Mouse (Mus musculus) B cell, adult (primary cell): ENCODE data around the gene Klrg2. TPM values are rescaled to one million over a fixed set of nuclear protein-coding genes. Genes with fewer than 3 reads are reported as not detected.

Experiments used
- total RNA-seq: library from RNA; stranded (reverse); gene quantifications from 4 replicates; pipeline ENCODE4 v1.2.4, GENCODE M21; 2023; ENCODE audit not compliant: inconsistent age

Klrg2 gene
- total RNA-seq = not detected in 4 replicates

DNA sequence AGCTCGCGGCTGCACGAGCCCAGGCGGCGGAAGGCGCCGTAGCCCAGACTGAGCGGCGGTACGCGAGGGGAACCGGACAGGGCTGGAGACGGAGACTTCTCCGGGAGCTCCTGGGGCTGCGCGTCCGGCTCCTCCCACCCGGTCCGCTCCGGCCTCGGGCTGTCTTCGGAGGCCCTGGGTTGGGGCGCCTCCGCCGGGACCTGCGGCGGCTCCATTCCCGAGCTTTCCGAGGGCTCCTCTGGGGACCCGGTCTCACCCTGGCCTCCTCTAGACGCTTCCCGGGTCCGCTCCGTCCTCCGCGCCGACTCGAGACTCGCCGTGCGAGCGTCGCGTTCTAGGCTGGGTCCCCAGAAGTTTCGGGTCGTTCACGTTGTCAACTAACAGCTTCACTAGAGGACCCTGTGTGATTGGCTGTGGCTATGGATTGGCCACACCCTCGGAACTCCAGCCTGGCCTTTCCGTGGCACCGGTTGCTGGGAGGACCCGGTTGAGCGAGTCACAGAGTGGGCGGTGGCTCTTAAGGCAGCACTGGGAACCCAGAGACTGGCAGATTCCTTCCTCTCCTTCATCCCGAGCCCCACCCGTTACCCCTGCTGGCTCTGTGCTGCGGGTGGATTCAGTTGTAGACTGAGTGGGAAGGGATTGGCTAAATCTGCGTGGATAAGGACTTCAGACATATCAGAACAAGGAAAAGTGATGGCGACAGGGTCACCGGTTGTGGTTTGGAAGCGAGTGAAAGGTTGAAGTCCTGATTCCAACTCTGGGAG is at the start of gene Klrg2:
Gene Klrg2 (minus strand): TSS at position 391 of the 767 bp plus-strand sequence.

DNA sequence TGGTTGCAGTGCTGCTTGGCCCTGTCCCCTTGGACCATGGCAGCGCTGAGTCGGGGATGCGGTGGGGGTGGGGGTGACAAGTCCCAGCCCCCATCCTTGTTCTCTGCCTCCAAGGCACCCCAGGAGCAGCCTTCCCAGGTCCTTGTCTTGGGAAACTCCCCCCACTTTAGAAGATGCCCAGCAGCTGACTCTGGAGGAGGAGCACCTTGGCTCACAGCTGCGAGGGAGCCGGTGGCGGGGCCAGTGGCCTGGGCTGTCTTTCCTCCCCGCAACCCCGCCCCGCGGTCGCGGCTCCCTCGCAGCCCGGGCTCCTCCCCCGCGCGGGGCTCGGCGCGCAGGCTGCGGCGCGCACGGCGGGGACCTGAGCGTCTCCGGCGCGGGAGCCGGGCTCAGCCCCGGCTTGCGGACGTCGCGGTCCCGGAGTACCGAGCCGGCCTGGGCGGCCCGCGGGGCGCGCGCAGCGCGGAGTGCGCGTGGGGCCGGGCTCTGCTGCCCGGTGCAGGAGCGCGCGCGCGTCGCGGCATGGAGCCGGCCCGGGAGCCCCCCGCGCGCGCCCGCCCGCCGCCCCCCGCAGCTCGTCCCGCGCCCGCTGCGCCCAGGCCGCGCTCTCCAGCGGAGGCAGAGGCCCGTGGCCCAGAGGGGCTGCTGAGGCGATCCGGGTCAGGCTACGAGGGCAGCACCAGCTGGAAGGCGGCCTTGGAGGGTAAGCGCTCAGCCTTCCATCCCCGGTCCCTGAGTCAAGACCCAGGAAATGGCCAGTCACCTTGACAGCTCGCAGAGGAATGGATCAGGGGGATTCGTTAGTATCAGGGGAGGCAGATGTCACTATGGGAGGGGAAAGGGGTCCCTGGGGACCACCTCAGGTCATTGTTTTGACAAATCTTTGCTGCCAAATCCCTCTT is 25.9 kb upstream of the Klrg2 start, which contains the start of gene Clec2l:
Gene Clec2l (plus strand): TSS at position 356 of the 902 bp plus-strand sequence.

Other genes with a start within 250 kb of the Klrg2 start
- 53.9 to 56.1 TPM (median 54.0 TPM) in 4 replicates for gene Ubn2, start 203.3 kb downstream of the Klrg2 start, total RNA-seq
- 23.9 to 38.0 TPM (median 30.7 TPM) in 4 replicates for gene Fmc1, start 103.7 kb downstream of the Klrg2 start, total RNA-seq
- gene Luc7l2, start 85.9 kb downstream of the Klrg2 start, total RNA-seq = 383 to 447 TPM (median 426 TPM) in 4 replicates
- gene Clec2l, start 25.8 kb upstream of the Klrg2 start, total RNA-seq = not detected in 4 replicates
- gene Tbxas1, start 238.2 kb upstream of the Klrg2 start, total RNA-seq = 0.69 to 2.1 TPM (median 1.0 TPM) in 4 replicates
- 19.7 to 25.6 TPM (median 23.6 TPM) in 4 replicates for gene Hipk2, start 238.9 kb upstream of the Klrg2 start, total RNA-seq